Mouse (Mus musculus): ENCODE measurements around the gene Slc25a21.

Slc25a21 gene

DNA sequence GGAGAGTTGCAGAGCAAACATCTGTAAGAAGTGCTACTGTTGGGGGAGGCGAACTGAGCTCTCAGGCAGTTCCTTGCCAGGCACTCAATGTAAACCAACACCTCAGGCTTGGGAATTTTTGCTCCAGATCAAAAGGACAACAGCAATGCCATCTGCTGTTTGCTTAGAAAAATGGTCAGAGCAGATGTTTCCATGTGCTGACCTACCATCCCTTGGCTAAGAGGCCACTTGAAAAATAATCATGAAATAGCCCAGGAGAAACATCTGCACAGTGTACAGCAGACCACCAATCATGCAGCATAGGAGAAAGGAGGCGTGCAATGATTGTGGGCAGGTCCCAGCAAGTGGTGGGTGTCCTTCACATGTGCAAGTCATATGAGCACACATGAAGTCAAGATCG lies 180.9 kb downstream of the Slc25a21 start:
- no peak for DNase-seq (ENCODE audit: low spot score in 2 of 2)

DNA sequence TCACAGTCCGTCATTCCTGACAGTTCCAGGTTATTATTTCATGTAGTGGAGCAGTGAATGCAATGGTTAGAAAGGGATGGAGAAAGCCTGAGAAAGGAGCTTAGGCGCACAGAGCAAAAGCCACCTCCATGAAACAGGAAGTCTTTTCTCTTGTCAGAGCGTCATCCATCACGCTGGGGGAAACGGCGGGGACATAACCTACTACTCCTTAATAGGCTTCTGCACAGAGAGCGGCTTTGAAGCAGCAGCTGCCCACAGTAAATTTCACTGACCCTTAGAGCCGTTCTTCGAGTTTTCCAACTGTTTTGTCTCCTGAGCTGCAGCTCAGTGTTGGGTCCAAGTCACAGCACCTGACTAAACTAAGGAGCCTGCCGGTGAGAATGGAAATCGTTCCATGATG lies 188.3 kb downstream of the Slc25a21 start:
- DNase-seq (ENCODE audit: low spot score in 2 of 2): no peak

DNA sequence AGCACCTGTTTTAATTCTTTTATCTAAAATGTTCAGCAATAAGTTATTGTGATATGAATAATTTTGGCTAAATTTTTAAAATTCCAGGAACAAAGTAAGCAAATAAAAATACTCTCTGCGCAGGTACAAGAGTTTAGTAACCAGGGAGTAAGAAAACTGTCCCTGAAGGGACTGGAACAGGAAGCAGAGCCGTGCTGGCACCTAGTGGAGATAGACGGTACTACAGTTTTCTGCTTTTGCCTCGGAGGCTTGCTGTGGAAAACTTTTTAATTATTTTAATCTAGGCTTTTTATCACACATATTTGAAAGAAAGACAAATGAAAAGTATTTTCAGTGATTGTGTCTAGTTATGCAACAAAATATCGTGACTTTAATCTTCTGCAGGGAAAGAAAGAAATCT lies 211.2 kb downstream of the Slc25a21 start:
- DNase-seq (ENCODE audit: low spot score in 2 of 2): peak; percentile 34 to 73

DNA sequence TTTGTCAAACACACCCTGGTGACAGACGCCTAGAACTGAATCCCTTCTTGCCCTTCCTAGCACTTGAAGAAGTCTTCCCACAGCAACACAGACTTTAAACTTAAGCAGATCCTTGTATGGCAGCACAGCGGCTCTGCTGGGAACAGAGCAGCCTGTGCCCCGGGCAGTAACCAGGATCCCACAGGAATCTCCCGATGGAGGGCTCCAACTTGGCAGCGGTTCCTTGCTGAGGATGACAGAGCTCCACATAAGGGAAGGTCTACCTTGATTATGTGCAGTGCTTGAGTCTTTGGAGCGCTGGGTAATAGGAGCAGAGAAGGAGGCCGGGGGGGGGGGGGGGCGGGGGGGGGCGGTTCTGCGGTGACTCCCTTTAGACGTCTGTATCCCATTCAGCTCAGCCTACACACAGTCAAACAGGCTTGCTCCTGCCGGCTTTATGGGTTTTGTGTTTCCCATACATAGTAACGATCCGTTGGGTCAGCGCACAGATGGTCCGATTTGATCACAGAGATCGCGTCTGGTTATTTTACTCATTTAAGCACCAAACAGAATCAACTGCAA lies 215.1 kb downstream of the Slc25a21 start:
- no peak for DNase-seq (ENCODE audit: low spot score in 2 of 2)

DNA sequence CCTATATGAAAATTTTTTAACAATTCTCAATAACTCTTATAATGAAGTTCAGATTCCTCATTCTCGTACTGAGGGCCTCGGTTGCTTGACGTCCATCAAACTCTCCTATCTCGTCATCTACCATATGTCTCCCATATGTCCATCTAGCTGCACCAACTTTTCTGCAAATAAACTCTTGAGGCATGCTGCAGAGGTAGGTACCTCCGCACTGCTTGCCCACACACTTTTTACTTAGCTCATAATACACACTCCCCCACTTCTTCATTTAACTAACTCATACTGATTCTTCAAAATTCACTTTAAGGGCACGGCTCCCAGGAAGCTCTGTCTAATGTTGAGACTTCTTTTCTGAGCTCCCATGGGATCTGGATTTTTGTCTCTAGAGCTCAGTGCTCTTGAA lies 222.0 kb downstream of the Slc25a21 start:
- no peak for DNase-seq (ENCODE audit: low spot score in 2 of 2)

DNA sequence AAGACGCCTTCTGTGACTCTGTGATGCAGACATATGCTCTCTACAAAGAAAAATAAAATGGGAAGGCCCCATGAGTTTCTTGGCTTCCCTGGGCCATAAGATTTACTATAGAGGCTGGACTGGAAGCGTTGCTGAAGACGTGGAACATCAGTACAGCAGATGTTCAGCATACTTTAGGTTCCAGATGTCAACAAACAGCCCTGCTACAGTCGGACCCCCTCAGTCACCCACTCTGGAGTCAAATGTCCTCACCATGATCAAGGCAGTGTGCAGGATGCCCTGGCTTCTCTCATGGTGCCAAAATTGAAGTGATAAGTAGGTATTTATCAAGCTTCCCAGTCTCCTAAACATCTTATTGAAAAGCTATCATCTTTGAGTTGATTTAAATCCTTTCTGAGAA lies 234.0 kb downstream of the Slc25a21 start:
- no peak for DNase-seq (ENCODE audit: low spot score in 2 of 2)

DNA sequence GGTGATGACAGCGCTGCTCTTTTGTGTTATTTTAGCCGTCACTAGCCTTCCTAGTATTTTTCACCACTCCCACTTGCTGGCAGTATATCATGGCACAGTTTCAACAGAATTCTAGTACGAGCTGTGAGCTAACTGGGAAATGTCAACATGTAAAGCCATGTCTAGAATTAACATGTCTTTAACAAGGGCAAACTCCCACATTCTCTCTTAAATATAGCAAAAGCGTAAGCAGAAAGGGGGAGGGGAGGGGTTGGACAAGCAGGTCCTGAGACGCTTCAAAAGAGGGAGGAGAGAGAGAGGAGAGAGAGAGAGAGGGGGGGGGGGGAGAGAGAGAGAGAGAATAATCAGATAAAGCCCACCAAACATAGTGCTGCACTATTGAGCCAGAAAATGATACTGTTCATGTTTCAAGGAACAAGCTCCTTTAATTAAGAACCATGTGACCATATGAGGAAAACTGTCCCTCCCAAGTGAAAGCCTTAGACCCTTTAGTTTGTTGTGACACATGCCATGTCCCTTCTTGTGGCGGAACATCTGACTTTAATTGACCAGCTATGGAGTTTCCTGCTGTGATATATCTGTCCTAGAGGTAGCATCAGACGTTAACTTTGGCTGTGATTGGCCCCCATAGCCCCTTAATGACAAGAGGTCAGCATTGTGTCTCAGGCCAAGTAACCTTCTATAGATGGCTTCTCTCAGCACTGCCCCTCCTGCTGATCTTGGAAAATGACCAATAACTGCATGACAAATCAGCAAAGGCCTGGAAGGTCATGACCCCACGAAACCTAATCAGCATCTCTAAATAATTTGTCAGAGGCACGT lies 237.8 kb downstream of the Slc25a21 start:
- DNase-seq (ENCODE audit: low spot score in 2 of 2): no peak

DNA sequence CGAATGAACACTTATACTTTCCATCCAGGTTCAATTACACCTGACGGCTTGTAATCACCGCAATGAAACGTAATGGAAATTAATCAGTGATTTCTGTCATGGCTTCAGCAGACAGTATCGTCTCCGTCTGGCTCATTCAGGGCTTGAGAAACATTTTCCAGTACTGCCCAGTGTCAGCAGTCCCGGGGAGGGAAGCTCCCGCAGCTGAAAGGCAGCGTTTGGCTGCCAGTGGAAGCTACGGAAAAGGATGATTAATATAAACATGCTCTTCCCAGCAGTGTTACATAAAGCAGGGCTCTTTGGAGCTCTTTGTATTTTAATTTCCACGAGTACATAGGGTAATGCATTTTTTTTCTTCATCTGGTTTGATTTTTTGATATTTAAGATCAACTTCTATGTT lies 239.0 kb downstream of the Slc25a21 start:
- no peak for DNase-seq (ENCODE audit: low spot score in 2 of 2)

DNA sequence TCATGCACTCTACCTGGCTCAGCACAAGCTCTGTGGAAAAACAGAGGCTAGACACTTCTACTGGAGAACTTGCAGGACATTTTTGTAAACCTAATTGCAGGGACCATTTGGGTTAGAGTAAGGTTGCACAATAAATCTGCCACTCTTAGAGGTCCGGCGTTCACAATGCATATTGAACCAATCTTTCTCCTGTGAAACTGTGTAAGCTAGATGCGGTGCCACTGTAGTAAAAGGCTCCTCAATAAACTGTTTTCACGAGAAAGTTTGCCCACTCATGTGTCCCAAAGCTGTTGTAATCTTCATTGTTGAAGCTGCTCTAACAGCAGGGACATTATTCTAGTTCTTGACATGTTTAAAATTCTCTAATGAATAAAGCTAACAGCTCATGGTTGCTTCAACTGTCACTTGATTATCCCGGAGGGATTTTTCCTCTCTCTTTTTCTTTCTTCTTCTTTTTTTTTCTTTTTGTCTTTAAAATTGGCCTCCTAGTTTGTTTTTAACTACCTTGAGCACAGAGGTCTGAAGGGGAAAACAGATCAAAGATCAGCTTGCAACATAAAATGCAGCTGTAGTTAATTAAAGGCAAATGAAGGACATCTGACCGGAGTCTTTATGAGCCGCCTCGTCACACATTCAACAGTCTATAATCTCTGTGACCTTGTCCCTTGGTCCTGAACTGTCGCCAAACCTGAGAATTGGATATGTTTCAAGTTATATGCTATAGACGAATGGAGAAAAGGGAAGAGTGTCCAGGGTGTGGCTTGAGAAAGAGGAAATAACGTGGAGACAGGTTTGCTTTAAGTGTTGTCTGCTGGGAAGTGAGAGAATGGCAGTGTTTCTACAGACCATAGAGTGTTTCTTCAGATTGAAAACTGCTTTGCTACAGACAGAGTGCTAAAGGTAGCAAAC lies 245.3 kb downstream of the Slc25a21 start:
- DNase-seq (ENCODE audit: low spot score in 2 of 2): no peak

DNA sequence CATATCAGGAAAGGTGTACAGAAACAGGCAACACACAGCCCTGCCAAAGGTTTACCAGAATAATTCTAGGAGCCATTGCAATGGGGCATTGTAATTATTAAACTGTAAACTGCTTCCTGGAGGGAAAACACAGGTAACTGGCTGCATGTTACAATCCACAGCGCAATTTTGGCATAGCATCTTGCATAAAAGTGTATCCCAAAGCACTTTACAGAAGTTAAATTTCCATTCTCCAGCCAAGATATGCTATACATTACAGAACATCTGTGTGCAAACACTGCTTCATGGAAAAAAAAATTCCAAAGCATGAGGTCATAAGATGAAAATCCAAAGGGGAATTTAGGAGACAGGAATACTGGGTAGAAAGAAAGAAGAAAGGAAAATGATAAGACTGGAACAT lies 253.0 kb downstream of the Slc25a21 start:
- no peak for DNase-seq (ENCODE audit: low spot score in 2 of 2)

DNA sequence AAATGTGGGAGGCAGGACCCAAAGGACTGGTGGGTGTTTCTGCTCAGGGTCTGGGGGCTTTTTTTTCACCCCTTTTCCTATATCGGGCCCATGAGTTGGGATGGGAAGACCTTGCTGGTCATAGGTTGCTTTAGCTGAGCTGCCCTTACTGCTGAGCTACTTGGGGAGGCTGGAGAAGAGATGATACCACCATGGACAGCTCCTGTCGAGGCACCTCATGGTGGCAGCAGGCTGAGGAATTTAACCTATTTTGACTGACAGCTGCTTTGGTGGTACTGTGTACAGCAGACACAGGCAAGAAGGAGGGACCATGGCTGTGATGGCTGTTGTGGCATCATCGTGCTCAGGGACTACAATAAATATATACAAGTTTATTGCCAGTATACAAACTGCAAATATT lies 256.4 kb downstream of the Slc25a21 start:
- no peak for DNase-seq (ENCODE audit: low spot score in 2 of 2)

DNA sequence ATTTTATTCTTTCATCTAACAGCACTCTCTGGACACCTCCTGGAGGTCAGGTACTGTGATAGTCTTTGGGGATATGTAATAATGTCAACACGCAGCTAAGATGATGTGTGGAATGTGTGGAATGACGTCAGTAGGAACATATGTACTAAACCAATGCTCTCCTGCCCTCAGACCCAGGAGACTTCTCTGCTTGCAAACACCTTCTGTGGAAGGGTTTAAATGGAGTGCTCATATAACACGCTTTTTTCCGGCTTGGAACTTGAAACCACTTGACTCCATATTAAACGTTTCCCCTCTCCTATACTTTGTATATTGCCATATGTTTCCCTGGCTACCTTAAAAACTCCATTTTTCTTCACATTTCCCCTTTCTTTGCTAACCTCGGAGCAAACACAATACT lies 279.1 kb downstream of the Slc25a21 start:
- no peak for DNase-seq (ENCODE audit: low spot score in 2 of 2)

DNA sequence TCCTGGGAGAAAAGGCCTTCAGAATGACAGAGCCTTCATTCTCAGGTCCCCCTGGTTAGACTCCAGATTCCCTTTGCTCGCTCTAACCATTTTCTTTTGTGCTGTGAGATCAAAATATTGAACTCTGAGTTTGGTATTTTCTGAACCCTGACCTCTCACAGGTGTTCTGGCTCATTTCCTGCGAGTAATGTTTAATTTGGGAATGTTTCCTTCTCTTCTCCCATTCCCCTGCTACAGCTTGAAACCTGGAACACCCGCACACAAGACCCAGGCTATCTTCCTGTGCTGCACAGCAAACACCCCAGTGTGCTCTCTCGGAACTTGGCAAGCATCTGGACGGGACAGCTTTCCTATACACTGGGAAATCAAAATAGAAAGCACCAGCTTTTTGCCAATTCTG lies 290.8 kb downstream of the Slc25a21 start:
- DNase-seq (ENCODE audit: low spot score in 2 of 2): no peak

DNA sequence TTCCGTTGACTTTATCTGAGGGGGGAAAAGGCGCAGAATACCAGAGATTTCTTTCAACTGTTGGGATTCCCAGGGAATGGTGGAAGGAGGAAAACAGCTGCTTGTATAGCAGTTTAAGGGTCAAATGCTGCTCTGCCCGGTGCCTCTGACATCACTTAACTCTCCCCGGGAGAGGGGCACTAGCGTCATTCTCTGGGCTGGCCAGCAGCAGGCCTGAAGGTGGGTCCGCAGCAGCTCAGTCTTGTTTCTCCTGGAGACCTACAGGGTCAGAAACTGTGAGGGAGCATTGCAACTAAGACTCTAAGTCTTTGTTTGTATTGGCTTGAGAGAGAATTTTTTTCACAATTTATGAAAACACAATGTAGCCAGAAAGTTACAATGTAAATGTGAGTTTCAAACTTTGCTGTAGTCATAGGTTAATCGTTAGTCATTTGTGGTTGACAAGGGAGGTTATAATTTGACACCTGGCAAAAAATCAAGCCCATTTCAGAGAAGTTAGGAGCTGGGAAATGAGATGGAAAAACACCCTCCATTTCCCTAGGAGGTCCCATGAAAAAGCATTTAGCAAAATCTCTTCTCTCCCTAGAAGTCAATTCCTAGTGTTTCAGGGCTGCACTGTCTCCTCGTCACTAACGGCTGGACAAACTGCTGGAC lies 291.5 kb downstream of the Slc25a21 start:
- DNase-seq (ENCODE audit: low spot score in 2 of 2): no peak

DNA sequence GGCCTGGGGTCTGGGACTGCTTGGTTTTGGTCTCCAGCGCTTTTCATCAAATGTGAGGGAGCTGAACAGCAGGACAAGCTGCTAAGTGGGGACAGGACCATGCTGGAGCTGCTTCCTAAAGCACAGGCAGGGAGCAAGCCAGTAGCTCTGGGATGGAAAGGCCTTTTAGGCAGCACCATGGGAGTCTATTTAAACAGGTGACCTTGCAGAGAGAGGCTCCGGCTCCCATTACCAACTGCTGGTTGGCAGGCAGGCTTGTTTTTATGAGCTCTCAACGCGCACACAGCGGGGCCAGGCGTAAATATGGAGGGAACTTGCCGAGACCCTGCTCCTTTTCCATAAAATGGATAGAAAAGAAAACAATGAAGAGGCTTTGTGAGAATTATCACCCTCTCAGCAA lies 292.1 kb downstream of the Slc25a21 start:
- no peak for DNase-seq (ENCODE audit: low spot score in 2 of 2)

DNA sequence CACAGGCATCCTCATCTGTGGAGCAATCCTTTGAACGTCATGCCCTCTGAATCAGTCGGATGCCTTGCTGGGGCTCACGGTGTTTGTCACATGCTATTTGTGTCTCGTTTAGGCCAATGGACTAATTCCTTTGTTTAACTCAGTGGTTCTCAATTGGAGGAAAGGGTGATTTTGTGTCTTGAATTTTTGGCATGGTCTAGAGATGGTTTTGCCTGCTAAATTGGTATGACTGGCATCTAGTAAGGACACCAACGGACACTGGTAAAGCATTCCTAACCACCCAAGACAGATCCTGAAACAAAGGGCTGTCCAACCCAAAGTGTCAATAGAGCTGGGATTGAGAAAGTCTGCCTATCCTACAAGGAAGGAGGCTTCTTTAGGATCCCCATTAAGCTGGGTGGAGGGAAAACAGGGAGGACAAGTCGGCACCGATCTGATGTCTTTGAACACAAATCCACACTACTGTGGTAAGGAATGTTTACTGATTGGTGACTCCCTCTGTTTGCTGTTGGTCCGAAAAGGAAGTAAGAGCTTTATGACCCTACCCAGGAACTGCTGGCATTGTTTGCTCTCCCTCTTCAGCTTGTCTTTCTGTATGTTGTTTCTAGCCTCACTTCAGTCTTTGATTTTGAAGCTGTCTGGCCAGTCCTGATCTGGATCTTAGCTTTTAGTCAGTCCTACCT lies 294.4 kb downstream of the Slc25a21 start:
- DNase-seq (ENCODE audit: low spot score in 2 of 2): no peak

DNA sequence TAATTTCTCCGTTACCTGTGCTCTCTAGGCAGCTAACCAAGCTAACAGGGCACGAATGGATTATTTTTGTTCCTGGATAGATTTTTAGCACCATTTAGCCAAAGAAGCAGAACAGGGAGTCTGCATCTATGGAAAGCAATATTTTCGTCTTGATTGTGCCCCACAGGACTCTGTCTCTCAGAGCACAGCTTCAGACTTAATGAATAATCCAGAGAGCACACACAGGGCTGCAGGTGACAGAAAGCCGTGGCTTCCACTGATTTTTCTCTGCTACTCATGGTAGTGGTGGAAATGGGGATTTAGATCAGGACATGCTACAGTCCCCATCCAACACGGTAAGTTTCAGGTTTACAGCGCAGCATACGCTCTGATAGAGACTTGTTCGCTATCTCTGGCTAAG lies 299.3 kb downstream of the Slc25a21 start:
- DNase-seq (ENCODE audit: low spot score in 2 of 2): no peak

DNA sequence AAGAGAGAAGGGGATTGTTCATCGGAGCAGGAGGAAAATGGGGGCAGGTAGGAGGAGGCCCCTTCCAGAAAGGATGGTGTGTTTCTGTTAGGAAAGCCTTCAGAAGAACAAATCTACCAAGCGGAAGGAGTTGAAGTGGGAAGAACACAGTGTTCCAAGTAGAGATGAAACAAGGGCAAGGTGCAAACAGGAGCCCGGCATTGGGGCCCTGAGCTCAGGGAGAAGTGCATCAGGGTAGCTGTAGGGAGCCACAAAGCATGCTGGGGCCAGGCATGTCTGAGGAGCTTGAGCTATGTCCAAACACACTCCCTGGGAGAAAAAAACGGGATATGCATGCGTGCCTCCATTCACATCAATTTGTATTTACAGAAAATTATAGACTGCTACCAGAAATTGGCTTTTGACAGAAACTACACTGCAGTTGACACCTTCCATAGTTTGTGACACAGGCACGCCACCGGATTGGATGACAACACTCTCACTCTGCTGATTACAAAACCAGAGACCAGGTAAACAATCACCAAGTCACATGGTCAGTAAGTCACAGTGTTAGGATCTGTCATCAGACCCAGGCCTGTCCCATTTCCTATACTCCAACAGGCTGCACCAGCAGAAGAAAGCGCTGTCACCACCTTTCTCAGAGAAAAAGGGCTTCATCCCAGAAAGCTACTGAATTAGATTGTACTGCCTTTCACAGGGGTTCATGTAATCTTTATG lies 299.9 kb downstream of the Slc25a21 start:
- DNase-seq (ENCODE audit: low spot score in 2 of 2): no peak

DNA sequence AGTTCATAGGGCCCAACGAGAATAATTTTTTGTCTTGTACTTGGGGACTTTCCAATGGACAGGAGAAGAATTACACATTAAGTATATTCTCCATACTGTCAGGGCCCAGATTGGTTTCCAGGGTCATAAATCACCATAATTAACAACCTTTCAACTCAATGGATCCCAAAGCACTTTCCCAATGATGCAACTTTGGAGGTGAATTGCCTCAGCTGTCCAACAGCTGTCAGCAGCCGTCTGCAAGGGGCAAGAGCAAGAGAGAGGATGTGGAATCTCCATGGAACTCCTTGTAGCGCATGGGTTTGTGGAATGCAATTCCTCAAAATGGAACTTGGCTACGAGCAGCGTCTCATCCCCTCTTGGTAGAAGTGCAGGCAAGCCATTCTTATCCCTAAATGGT lies 302.3 kb downstream of the Slc25a21 start:
- DNase-seq (ENCODE audit: low spot score in 2 of 2): no peak

DNA sequence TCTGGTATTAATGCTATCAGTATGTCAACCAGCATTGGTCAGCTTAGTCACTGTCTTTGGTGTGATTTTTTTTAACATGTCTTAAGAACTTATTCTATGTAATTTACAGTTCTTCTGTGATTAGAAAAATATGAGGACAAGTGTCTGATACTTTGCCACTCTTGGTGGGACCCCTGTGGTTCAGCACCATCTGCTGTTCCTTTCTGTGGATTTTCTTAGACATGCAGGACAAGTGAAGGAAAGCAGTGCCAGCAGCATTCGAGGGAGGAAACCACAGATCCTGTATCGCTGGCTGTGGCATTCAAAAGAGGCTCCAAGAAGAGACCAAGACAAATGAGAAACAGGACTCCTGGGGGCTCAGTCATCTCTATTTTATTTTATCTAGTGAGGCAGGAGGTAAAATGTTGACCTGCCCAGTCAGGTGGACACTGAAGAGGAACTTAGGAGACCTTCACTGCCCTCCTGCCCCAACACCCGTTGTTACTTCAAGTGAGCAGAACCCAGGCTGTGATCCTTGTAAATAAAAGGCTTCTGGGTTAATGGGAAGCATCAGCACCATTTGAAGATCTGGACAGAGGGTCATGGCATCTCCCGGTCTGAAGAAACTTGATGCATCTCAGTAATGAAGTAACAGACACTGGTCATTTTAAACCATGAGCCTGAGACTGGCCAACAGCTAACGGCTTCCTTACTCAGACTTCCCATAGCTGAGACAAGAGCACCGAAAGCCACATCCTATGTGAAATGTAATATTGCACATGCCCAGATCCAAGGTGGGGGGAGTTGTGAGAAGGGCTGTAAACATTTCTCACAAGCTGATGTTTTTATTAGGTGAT lies 306.2 kb downstream of the Slc25a21 start:
- no peak for DNase-seq (ENCODE audit: low spot score in 2 of 2)
